ENCODE assay signal across 28 mouse cellular contexts in the genomic region with DNA sequence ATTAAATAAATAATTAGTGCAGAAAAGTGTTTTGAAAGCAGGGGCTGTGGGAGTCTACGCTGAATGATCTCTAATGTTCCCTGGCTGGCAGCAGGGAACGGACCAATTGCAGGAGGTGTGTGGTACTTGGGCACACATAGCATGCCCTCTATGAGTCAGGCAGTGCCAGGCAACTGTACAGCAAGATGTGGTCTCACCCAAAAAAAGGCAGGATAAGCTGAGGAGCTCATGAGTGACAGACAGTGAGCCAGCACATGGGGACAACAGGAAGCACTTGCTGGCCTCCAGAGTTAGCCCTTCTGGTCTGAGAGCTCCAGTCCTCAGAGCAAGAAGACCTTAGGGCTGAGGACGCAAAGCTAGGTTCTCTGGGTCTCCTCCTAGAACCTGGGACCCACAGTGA.
"Had no signal": no experiment of that assay in that cellular context is flagged by ENCODE, and none has a peak within 500 bp of the region (broad histone marks: within the 10 kb centered on the region; RNA-seq: fewer than 3 reads in every experiment).

No protein-coding gene starts in this region.

- ATAC-seq: liver, embryonic 12.5 days; liver, postnatal 0 days; lung, postnatal 0 days; midbrain, embryonic 13.5 days; midbrain, embryonic 15.5 days; midbrain, embryonic 16.5 days had no signal

- H3K4me3 ChIP-seq: left cerebral cortex, adult 2 months; limb, embryonic 10.5 days; limb, embryonic 12.5 days; limb, embryonic 13.5 days; limb, embryonic 15.5 days; liver, embryonic 12.5 days; liver, embryonic 13.5 days; lung, embryonic 15.5 days; midbrain, embryonic 10.5 days; midbrain, embryonic 12.5 days; midbrain, embryonic 13.5 days; midbrain, embryonic 15.5 days; myocyte; neural tube, embryonic 12.5 days had no signal

- DNase-seq: liver; liver, embryonic 13.5 days; liver, postnatal 0 days; lung, adult 18-20 months; lung, adult 2 months; lung, embryonic 14.5 days; lung, postnatal 10 days; lung, postnatal 14 days; lung, postnatal 36 days; lung, postnatal 4 days; midbrain, embryonic 14.5 days had no signal

- H3K9me3 ChIP-seq: limb, embryonic 10.5 days; limb, embryonic 13.5 days; limb, embryonic 15.5 days; liver, embryonic 12.5 days; liver, embryonic 13.5 days; lung, embryonic 15.5 days; midbrain, embryonic 12.5 days; midbrain, embryonic 13.5 days; midbrain, embryonic 15.5 days; neural tube, embryonic 12.5 days had no signal

- H3K27me3 ChIP-seq: limb, embryonic 13.5 days; limb, embryonic 15.5 days; liver, embryonic 12.5 days; liver, embryonic 13.5 days; lung, embryonic 15.5 days; midbrain, embryonic 15.5 days had no signal

- H3K36me3 ChIP-seq: limb, embryonic 10.5 days; limb, embryonic 12.5 days; limb, embryonic 13.5 days; limb, embryonic 15.5 days; liver, embryonic 12.5 days; liver, embryonic 13.5 days; lung, embryonic 15.5 days; midbrain, embryonic 10.5 days; midbrain, embryonic 12.5 days; midbrain, embryonic 13.5 days; midbrain, embryonic 15.5 days; neural tube, embryonic 12.5 days had no signal

- H3K27ac ChIP-seq: left cerebral cortex, adult 2 months; limb, embryonic 10.5 days; limb, embryonic 12.5 days; limb, embryonic 13.5 days; limb, embryonic 15.5 days; liver, embryonic 12.5 days; liver, embryonic 13.5 days; liver, embryonic 14.5 days; lung, embryonic 15.5 days; midbrain, embryonic 10.5 days; midbrain, embryonic 12.5 days; midbrain, embryonic 13.5 days; midbrain, embryonic 15.5 days; neural tube, embryonic 12.5 days had no signal

- H3K4me2 ChIP-seq: limb, embryonic 12.5 days; limb, embryonic 13.5 days; limb, embryonic 15.5 days; liver, embryonic 12.5 days; liver, embryonic 13.5 days; lung, embryonic 14.5 days; lung, embryonic 15.5 days; midbrain, embryonic 11.5 days; midbrain, embryonic 12.5 days; midbrain, embryonic 13.5 days; midbrain, embryonic 15.5 days; neural tube, embryonic 12.5 days had no signal

- H3K9ac ChIP-seq: limb, embryonic 12.5 days; limb, embryonic 13.5 days; limb, embryonic 15.5 days; liver, embryonic 12.5 days; liver, embryonic 13.5 days; liver, embryonic 14.5 days; liver, postnatal 0 days; lung, embryonic 14.5 days; lung, embryonic 15.5 days; midbrain, embryonic 12.5 days; midbrain, embryonic 13.5 days; midbrain, embryonic 15.5 days; neural tube, embryonic 12.5 days had no signal
